Mouse (Mus musculus): ENCODE results near the gene 9330182O14Rik. TPM values are rescaled to one million over a fixed set of nuclear protein-coding genes. Genes with fewer than 3 reads are reported as not detected.

Gene 9330182O14Rik
- total RNA-seq, 2 experiments from 2014 or later: not detected

GRCm38 (mm10) chr15:40187017-40187416 is 52.9 kb downstream of the 9330182O14Rik start:
- no peak for ATAC-seq (replicated peaks; ENCODE audit: poor library complexity, severe bottlenecking)

Data from granulocyte monocyte progenitor cell, adult 5-6 weeks (primary cell).